Mouse (Mus musculus): ENCODE measurements at regions not wholly inside any gene's neighbourhood (a gene's known extent, or its start where the extent isn't known, plus 50 kb on each side); places are given as distances from the start of the nearest gene placed in this dataset.
A peak's percentile ranks its signal among the peaks of the same experiment; 100 is the strongest.

DNA sequence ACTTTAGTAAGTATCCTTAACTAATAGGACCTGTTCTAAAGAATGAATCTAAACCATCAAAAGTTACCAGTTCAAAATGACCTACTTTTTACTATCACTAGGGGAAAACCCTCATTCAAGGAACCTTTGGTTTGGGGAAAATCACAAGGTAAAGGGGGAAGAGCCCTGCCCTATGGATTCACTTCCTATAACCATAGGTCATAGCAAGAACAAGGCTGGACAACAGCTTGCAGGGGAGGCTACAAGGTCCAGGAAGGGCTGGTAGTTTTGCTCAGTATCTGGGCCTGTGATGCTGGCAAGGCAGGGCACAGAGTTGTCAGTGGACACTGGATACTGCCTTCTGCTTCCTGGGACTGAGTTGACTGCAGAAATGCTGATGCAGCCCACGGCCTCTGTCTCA, 109.1 kb upstream of the Peli1 start:
- Histone ChIP-seq H3K9me3 (ENCODE audit: low read length) (no peaks in the 10 kb centered on the region), H3K4me2 (ENCODE audit: low read depth, low read length) (no peak overlapping the region), H3K4me1 (ENCODE audit: insufficient read depth) (peaks cover 12% of the 10 kb centered on the region), H3K27me3 (ENCODE audit: insufficient read depth, low read length) (no peaks in the 10 kb centered on the region), H3K36me3 (replicated peaks; ENCODE audit: insufficient read depth, low read length) (no peaks in the 10 kb centered on the region), H3K4me3 (ENCODE audit: low read depth, low read length) (no peak overlapping the region), H3K27ac (ENCODE audit: low read depth) (no peak overlapping the region), H3K9ac (replicated peaks) (no peak overlapping the region)
- WGBS (ENCODE audit: insufficient replicate concordance) = 63% methylated on average over 1 of the region's 1 CpGs
- no peak for DNase-seq
- TF ChIP-seq EP300 (IDR thresholded peaks at IDR 0.05; ENCODE audit: low read depth) (no peak), CTCF (IDR thresholded peaks at IDR 0.05; ENCODE audit: low read depth) (no peak)
- no peak for ATAC-seq

- Histone ChIP-seq H3K4me2 (ENCODE audit: low read depth, low read length) (no peak overlapping the region), H3K9ac (replicated peaks) (no peak overlapping the region), H3K4me1 (ENCODE audit: insufficient read depth) (peaks cover 12% of the 10 kb centered on the region), H3K36me3 (replicated peaks; ENCODE audit: insufficient read depth, low read length) (no peaks in the 10 kb centered on the region), H3K27ac (ENCODE audit: low read depth) (no peak overlapping the region), H3K9me3 (ENCODE audit: low read length) (no peaks in the 10 kb centered on the region), H3K27me3 (ENCODE audit: insufficient read depth, low read length) (no peaks in the 10 kb centered on the region), H3K4me3 (ENCODE audit: low read depth, low read length) (no peak overlapping the region)
- DNase-seq (no peak), ATAC-seq (no peak)
- TF ChIP-seq CTCF (IDR thresholded peaks at IDR 0.05; ENCODE audit: low read depth) (no peak), EP300 (IDR thresholded peaks at IDR 0.05; ENCODE audit: low read depth) (no peak)
- 75% methylated on average over 6 of the region's 6 CpGs for WGBS (ENCODE audit: insufficient replicate concordance)
These were observed 108.6 kb upstream of the Peli1 start for GRCm38 (mm10) chr11:20982500-20982899.

- no peak for DNase-seq
- H3K36me3 ChIP-seq (replicated peaks; ENCODE audit: insufficient read depth, low read length) = no peaks in the 10 kb centered on the region
- H3K4me3 ChIP-seq (ENCODE audit: low read depth, low read length) = no peak overlapping the region
- ATAC-seq = peak; percentile 71
- H3K4me1 ChIP-seq (ENCODE audit: insufficient read depth) = peaks cover 14% of the 10 kb centered on the region
- H3K4me2 ChIP-seq (ENCODE audit: low read depth, low read length) = no peak overlapping the region
- no peaks in the 10 kb centered on the region for H3K27me3 ChIP-seq (ENCODE audit: insufficient read depth, low read length)
- no peak overlapping the region for H3K9ac ChIP-seq (replicated peaks)
- no peak for TF ChIP-seq CTCF (IDR thresholded peaks at IDR 0.05; ENCODE audit: low read depth)
- no peak for TF ChIP-seq EP300 (IDR thresholded peaks at IDR 0.05; ENCODE audit: low read depth)
- no peaks in the 10 kb centered on the region for H3K9me3 ChIP-seq (ENCODE audit: low read length)
- 32% methylated on average over 6 of the region's 6 CpGs for WGBS (ENCODE audit: insufficient replicate concordance)
- peak overlapping the region; percentile 34; the same call in 1 of the 2 replicates for H3K27ac ChIP-seq (ENCODE audit: low read depth)
These were observed 105.9 kb upstream of the Peli1 start for GRCm38 (mm10) chr11:20985069-20985759.

DNA sequence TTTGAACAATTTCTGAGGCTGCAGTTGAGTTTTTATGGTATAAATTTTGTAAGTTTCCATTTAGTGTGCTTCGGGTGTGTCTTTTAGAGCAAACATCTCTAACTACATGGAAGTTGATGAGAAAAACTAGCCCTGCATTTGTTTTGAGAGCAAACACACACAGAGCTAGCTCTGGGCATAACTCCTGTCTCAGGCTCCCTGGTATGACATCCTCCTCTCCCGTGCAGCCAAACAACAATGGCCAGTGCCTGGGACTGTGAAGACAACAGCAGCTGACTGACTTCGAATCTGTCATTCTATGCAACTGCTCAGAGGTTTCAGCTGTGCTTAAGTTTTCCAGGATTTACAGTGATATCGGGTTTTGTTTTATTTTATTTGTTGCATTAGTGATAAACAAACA, 105.3 kb upstream of the Peli1 start:
- Histone ChIP-seq H3K9me3 (ENCODE audit: low read length) (no peaks in the 10 kb centered on the region), H3K4me3 (ENCODE audit: low read depth, low read length) (no peak overlapping the region), H3K4me2 (ENCODE audit: low read depth, low read length) (no peak overlapping the region), H3K9ac (replicated peaks) (no peak overlapping the region), H3K27ac (ENCODE audit: low read depth) (peak overlapping the region; percentile 34; the same call in 1 of the 2 replicates), H3K27me3 (ENCODE audit: insufficient read depth, low read length) (no peaks in the 10 kb centered on the region), H3K36me3 (replicated peaks; ENCODE audit: insufficient read depth, low read length) (no peaks in the 10 kb centered on the region), H3K4me1 (ENCODE audit: insufficient read depth) (peaks cover 15% of the 10 kb centered on the region)
- 49% methylated on average over 4 of the region's 4 CpGs for WGBS (ENCODE audit: insufficient replicate concordance)
- ATAC-seq (no peak), DNase-seq (no peak)
- no peak for TF ChIP-seq CTCF (IDR thresholded peaks at IDR 0.05; ENCODE audit: low read depth)
- no peak for TF ChIP-seq EP300 (IDR thresholded peaks at IDR 0.05; ENCODE audit: low read depth)

DNA sequence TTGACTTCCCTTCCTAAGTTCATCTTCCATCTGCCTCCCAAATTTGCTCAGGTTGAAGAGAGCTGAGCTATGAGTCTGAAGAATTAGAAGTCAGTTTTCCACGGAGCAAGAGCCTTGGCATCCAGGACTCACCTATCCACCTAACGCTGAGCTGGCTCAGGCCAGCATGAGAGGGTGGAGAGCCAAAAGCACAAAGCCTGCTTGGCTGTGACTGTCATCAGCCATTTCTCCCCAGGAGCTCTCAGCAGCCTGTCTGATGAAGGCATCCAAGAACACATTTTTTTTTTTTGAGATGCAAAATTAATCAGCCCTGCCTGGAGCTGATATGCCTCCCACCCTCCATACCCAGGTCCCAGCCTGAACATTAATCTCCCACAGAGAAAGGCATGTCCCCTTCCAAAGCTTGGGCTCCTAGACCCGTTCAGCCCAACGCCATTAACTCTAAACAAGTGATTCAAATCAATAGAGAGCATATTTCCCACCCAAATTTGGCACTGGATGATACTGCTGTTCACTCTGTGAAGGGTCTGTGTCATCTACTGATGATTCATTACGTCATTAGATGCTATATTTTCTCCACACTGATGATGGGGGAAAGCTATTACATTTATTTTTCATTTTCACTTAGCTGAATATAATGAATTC, 103.8 kb upstream of the Peli1 start:
- Histone ChIP-seq H3K9me3 (ENCODE audit: low read length) (no peaks in the 10 kb centered on the region), H3K9ac (replicated peaks) (no peak overlapping the region), H3K4me3 (ENCODE audit: low read depth, low read length) (no peak overlapping the region), H3K27me3 (ENCODE audit: insufficient read depth, low read length) (no peaks in the 10 kb centered on the region), H3K36me3 (replicated peaks; ENCODE audit: insufficient read depth, low read length) (no peaks in the 10 kb centered on the region), H3K27ac (ENCODE audit: low read depth) (no peak overlapping the region), H3K4me2 (ENCODE audit: low read depth, low read length) (no peak overlapping the region), H3K4me1 (ENCODE audit: insufficient read depth) (peaks cover 15% of the 10 kb centered on the region)
- 72% methylated on average over 5 of the region's 5 CpGs for WGBS (ENCODE audit: insufficient replicate concordance)
- TF ChIP-seq CTCF (IDR thresholded peaks at IDR 0.05; ENCODE audit: low read depth) = no peak
- no peak for TF ChIP-seq EP300 (IDR thresholded peaks at IDR 0.05; ENCODE audit: low read depth)
- ATAC-seq (no peak), DNase-seq (no peak)

DNA sequence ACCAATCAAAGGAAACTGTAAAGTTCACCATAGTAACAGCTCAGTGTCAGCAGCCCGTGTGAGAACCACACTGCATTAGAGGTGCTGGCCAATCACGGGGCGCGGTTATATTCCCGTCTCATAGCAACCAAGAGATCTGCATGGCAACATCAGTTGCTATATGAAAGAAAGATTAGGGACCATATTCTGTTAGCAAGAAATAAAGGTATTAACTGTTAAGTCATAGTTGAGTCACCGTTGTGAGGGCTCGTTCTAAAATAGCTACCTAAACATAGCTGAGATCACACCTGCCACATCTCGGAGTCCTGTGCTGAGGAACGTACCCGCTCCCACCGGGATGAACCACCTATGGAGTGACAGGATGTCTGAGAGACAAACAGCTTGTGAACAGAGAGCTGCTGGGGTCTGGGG, 103.2 kb upstream of the Peli1 start:
- DNase-seq = no peak
- no peak overlapping the region for H3K27ac ChIP-seq (ENCODE audit: low read depth)
- no peak overlapping the region for H3K4me3 ChIP-seq (ENCODE audit: low read depth, low read length)
- H3K4me2 ChIP-seq (ENCODE audit: low read depth, low read length) = no peak overlapping the region
- 85% methylated on average over 11 of the region's 11 CpGs for WGBS (ENCODE audit: insufficient replicate concordance)
- no peaks in the 10 kb centered on the region for H3K9me3 ChIP-seq (ENCODE audit: low read length)
- ATAC-seq = no peak
- H3K36me3 ChIP-seq (replicated peaks; ENCODE audit: insufficient read depth, low read length) = no peaks in the 10 kb centered on the region
- TF ChIP-seq EP300 (IDR thresholded peaks at IDR 0.05; ENCODE audit: low read depth) = no peak
- no peak for TF ChIP-seq CTCF (IDR thresholded peaks at IDR 0.05; ENCODE audit: low read depth)
- peaks cover 15% of the 10 kb centered on the region for H3K4me1 ChIP-seq (ENCODE audit: insufficient read depth)
- no peak overlapping the region for H3K9ac ChIP-seq (replicated peaks)
- H3K27me3 ChIP-seq (ENCODE audit: insufficient read depth, low read length) = no peaks in the 10 kb centered on the region

Data from liver, postnatal 0 days (tissue).